Mouse (Mus musculus) layer of hippocampus, adult 8-10 months (tissue): ENCODE measurements around the gene Tlr12. TPM values are rescaled to one million over a fixed set of nuclear protein-coding genes. Genes with fewer than 3 reads are reported as not detected.
A peak's percentile ranks its signal among the peaks of the same experiment; 100 is the strongest.
"Not testable (repeated sequence)": the region's sequence is repeated elsewhere in the genome, so short reads cannot be mapped to it uniquely, and the experiment has no call there.

Source experiments
- DNase-seq, 2 experiments: peaks; one replicate each; pipeline ENCODE4 v3.0.0; 2022; ENCODE audit warnings: low spot score in 2 of 2
- total RNA-seq, 4 experiments: library from RNA; stranded (reverse); gene quantifications; 2 replicates each; pipeline ENCODE4 v1.2.4; 2022

Gene Tlr12
- total RNA-seq, 4 experiments from 2014 or later = 0.80 to 4.9 (median 2.7) TPM

GRCm38 (mm10) chr4:128620572-128620971 is 2.2 kb upstream of the Tlr12 start:
- no peak for DNase-seq

GRCm38 (mm10) chr4:128618963-128619362 is 544 bp upstream of the Tlr12 start:
- DNase-seq = no peak

- no peak for DNase-seq
These were observed 877 bp downstream of the Tlr12 start for GRCm38 (mm10) chr4:128617363-128618120.

- no peak for DNase-seq
These were observed 2.7 kb downstream of the Tlr12 start for GRCm38 (mm10) chr4:128615761-128616160.

GRCm38 (mm10) chr4:128613326-128613725 is 5.1 kb downstream of the Tlr12 start:
- DNase-seq = peak in 1 of 2 experiments; percentile 62

- DNase-seq = not testable (repeated sequence)
These were observed 6.7 kb downstream of the Tlr12 start for GRCm38 (mm10) chr4:128611726-128612125.

- DNase-seq = no peak
These were observed 7.7 kb downstream of the Tlr12 start for GRCm38 (mm10) chr4:128610706-128611105.

GRCm38 (mm10) chr4:128609925-128610402 is 8.5 kb downstream of the Tlr12 start, which contains the start of gene Zscan20:
Gene Zscan20, minus strand, starts transcription at chr4:128610098.
- peak; percentile 98 to 99 for DNase-seq

- no peak for DNase-seq
These were observed 9.0 kb downstream of the Tlr12 start for GRCm38 (mm10) chr4:128609276-128609924.

- no peak for DNase-seq
These were observed 10.8 kb downstream of the Tlr12 start for GRCm38 (mm10) chr4:128607661-128608060.

- DNase-seq = peak in 1 of 2 experiments; percentile 35
These were observed 11.8 kb downstream of the Tlr12 start for GRCm38 (mm10) chr4:128606586-128606985.

- DNase-seq = no peak
These were observed 20.4 kb downstream of the Tlr12 start for GRCm38 (mm10) chr4:128597801-128598560.

- no peak for DNase-seq
These were observed 24.4 kb downstream of the Tlr12 start for GRCm38 (mm10) chr4:128594062-128594461.

- no peak for DNase-seq
These were observed 25.1 kb downstream of the Tlr12 start for GRCm38 (mm10) chr4:128593286-128593685.

- no peak for DNase-seq
These were observed 39.2 kb downstream of the Tlr12 start for GRCm38 (mm10) chr4:128579182-128579581.

- no peak for DNase-seq
These were observed 42.6 kb downstream of the Tlr12 start for GRCm38 (mm10) chr4:128575811-128576210.

Other genes with a start within 250 kb of the Tlr12 start
- 10 to 100 TPM in 2 of 4 experiments, 1 to 10 TPM in 2; 8.7 to 11.2 (median 9.8) TPM for gene Zscan20, start 8.5 kb downstream of the Tlr12 start, total RNA-seq
- 10 to 100 TPM; 87.3 to 94.0 (median 91.6) TPM for gene Phc2, start 36.1 kb upstream of the Tlr12 start, total RNA-seq
- under 1 TPM; 0.13 to 0.53 (median 0.22) TPM for gene A3galt2, start 136.7 kb upstream of the Tlr12 start, total RNA-seq
- gene Zfp362, start 187.4 kb upstream of the Tlr12 start, total RNA-seq = 10 to 100 TPM; 22.1 to 28.3 (median 25.5) TPM